8 mouse cellular contexts compared by ENCODE assay signal in the genomic region with DNA sequence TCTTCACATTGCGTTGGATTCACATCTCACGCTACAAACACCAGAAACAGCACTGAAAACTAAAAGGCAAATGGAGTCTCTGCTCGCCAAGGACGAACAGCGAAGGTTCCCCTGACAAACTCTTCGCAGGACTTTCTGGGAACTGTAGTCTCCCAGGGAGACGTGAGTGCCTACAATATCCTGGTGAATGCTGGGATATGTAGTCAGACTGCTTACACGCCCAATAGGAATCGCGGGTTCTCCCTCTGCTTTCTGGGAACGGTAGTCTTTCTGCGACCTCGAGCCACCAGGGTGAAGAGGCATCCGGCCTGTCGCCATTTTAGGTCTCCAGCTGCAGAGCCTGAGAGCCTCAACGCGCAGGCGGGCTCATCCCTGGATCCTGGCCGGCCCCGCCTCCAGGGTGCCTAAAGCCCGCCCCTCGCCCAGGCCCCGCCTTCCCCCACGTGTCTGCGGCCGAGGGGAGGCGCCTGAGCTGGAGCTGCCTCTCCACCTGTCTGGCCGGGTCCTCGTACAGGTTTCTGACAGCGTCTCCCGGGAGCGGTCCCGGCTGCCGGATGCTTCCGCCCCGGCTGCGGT. TPM values are rescaled to one million over a fixed set of nuclear protein-coding genes. Genes with fewer than 3 reads are reported as not detected.
DNase-seq lines count a peak whose midpoint lies in the region; ATAC-seq and TF ChIP-seq lines count a peak whose summit lies in the region.
"Not testable (repeated sequence)": the region's sequence is repeated elsewhere in the genome, so short reads cannot be mapped to it uniquely, and the experiment has no call there.

A gene (plus strand): TSS at position 202 of the 576 bp plus-strand sequence.

- peak; percentile 98 for DNase-seq in CD4-positive helper T cell, adult 2 months (ENCODE audit: low read depth, low spot score)
- DNase-seq in brain, embryonic 18.5 days (ENCODE audit: low read depth, low spot score) = peak; percentile 95
- peak; percentile 99 for DNase-seq in kidney, postnatal 0 days (ENCODE audit: low spot score)
- peak; percentile 88 for DNase-seq in liver, embryonic 11.5 days (ENCODE audit: low spot score)
- peak; percentile 97 for DNase-seq in naive thymus-derived CD4-positive, alpha-beta T cell, adult 2 months (ENCODE audit: low read depth)

- not testable (repeated sequence) for H3K4me1 ChIP-seq in heart, embryonic 12.5 days (replicated peaks); kidney, postnatal 0 days (replicated peaks; ENCODE audit: insufficient read depth, low read length); liver, embryonic 11.5 days (replicated peaks; ENCODE audit: control insufficient read depth, insufficient read depth, low read length); stomach, embryonic 14.5 days (ENCODE audit: control insufficient read depth, insufficient read depth, low read length)

- peak within 1 kb of the TSS; percentile 82 for H3K9ac ChIP-seq in heart, embryonic 12.5 days
- H3K9ac ChIP-seq in kidney, postnatal 0 days (ENCODE audit: low read depth, low read length) = peak within 1 kb of the TSS; percentile 57
- H3K9ac ChIP-seq in liver, embryonic 11.5 days (ENCODE audit: low read depth, low read length) = peak within 1 kb of the TSS; percentile 70
- H3K9ac ChIP-seq in stomach, embryonic 14.5 days (replicated peaks; ENCODE audit: low read depth, low read length) = peak within 1 kb of the TSS; percentile 22; the same call in 1 of the 2 replicates

- peak within 1 kb of the TSS; percentile 91 for H3K4me2 ChIP-seq in heart, embryonic 12.5 days
- peak within 1 kb of the TSS; percentile 68 for H3K4me2 ChIP-seq in kidney, postnatal 0 days (ENCODE audit: low read length)
- peak within 1 kb of the TSS; percentile 88 for H3K4me2 ChIP-seq in liver, embryonic 11.5 days
- H3K4me2 ChIP-seq in stomach, embryonic 14.5 days (replicated peaks; ENCODE audit: low read depth, low read length) = peak within 1 kb of the TSS; percentile 49

- H3K4me3 ChIP-seq in heart, embryonic 12.5 days = peak within 1 kb of the TSS; percentile 82
- H3K4me3 ChIP-seq in kidney, postnatal 0 days (replicated peaks; ENCODE audit: low read depth, low read length) = peak within 1 kb of the TSS; percentile 58
- peak within 1 kb of the TSS; percentile 67 for H3K4me3 ChIP-seq in liver, embryonic 11.5 days (ENCODE audit: low read depth, low read length)
- H3K4me3 ChIP-seq in stomach, embryonic 14.5 days (ENCODE audit: low read depth, low read length) = peak within 1 kb of the TSS; percentile 46

- TF ChIP-seq CTCF in kidney, postnatal 0 days (IDR thresholded peaks at IDR 0.05; ENCODE audit: low read depth) = not testable (repeated sequence)

- H3K9me3 ChIP-seq in heart, embryonic 12.5 days (replicated peaks); kidney, postnatal 0 days (replicated peaks; ENCODE audit: low read length); liver, embryonic 11.5 days (ENCODE audit: control insufficient read depth, low read length); stomach, embryonic 14.5 days (ENCODE audit: control insufficient read depth, low read depth, low read length): not testable (repeated sequence)

- not testable (repeated sequence) for H3K27me3 ChIP-seq in heart, embryonic 12.5 days (replicated peaks); kidney, postnatal 0 days (ENCODE audit: insufficient read depth, low read length); liver, embryonic 11.5 days (replicated peaks; ENCODE audit: control insufficient read depth, insufficient read depth, low read length); stomach, embryonic 14.5 days (ENCODE audit: control insufficient read depth, insufficient read depth, low read length)

- not testable (repeated sequence) for H3K36me3 ChIP-seq in heart, embryonic 12.5 days; kidney, postnatal 0 days (ENCODE audit: insufficient read depth, low read length); liver, embryonic 11.5 days (ENCODE audit: control insufficient read depth, insufficient read depth, low read length); stomach, embryonic 14.5 days (ENCODE audit: control insufficient read depth, insufficient read depth, low read length)

- under 1% methylated on average over 37 of the region's 37 CpGs for WGBS in heart, embryonic 12.5 days
- under 1% methylated on average over 34 of the region's 37 CpGs for WGBS in kidney, postnatal 0 days
- under 1% methylated on average over 37 of the region's 37 CpGs for WGBS in liver, embryonic 11.5 days
- WGBS in stomach, embryonic 14.5 days = under 1% methylated on average over 32 of the region's 37 CpGs

- peak; percentile 97 for ATAC-seq in erythroid progenitor cell, adult 5-6 weeks (replicated peaks; ENCODE audit: low FRiP score, poor library complexity, severe bottlenecking)
- ATAC-seq in heart, embryonic 12.5 days (ENCODE audit: insufficient number of reproducible peaks, low FRiP score) = peak; percentile 99
- peak; percentile 99 for ATAC-seq in kidney, postnatal 0 days (replicated peaks; ENCODE audit: low FRiP score, low read depth)
- peak; percentile 98 for ATAC-seq in liver, embryonic 11.5 days (replicated peaks; ENCODE audit: low FRiP score)
- peak; percentile 99 for ATAC-seq in stomach, embryonic 14.5 days (ENCODE audit: insufficient number of reproducible peaks, insufficient read depth, low FRiP score, low read depth)

- peak within 1 kb of the TSS; percentile 87 for H3K27ac ChIP-seq in heart, embryonic 12.5 days (ENCODE audit: poor library complexity, severe bottlenecking)
- H3K27ac ChIP-seq in kidney, postnatal 0 days = peak within 1 kb of the TSS; percentile 77
- not testable (repeated sequence) for H3K27ac ChIP-seq in liver, embryonic 11.5 days (ENCODE audit: low read depth, low read length)
- H3K27ac ChIP-seq in stomach, embryonic 14.5 days (ENCODE audit: low read length) = 0 out of 2 replicates have a peak within 1 kb of the TSS, but pooled peaks have one; percentile 61

RNA-seq across cellular contexts. Expression of the gene that starts here (rescaled TPM):
- total RNA-seq in erythroid progenitor cell, adult 5-6 weeks (2015; ENCODE audit: low replicate concordance) = 2.5 and 6.8 TPM in 2 replicates
- 1.1 and 1.9 TPM in 2 replicates for total RNA-seq in erythroid progenitor cell, adult 5-6 weeks (2017; ENCODE audit: low replicate concordance)
- polyA plus RNA-seq in heart, embryonic 12.5 days (2016; fragmentation: Nextera tagmentation; extraction: Ambion mirVana) = 29.9 and 30.0 TPM in 2 replicates
- polyA plus RNA-seq in kidney, postnatal 0 days (2015; fragmentation: Nextera tagmentation; extraction: Ambion mirVana) = 24.2 and 25.4 TPM in 2 replicates
- polyA plus RNA-seq in liver, embryonic 11.5 days (2014; fragmentation: Nextera tagmentation; extraction: Ambion mirVana) = 18.6 and 19.5 TPM in 2 replicates
- 27.1 and 29.3 TPM in 2 replicates for polyA plus RNA-seq in stomach, embryonic 14.5 days (2014; fragmentation: Nextera tagmentation; extraction: Ambion mirVana)

Comparison
In these comparisons a context has a peak if more than half of its experiments do, and no peak if none do; other contexts are left out.
1. H3K9ac ChIP-seq: peak in every context shown above with its lines; median percentile 82 in heart, embryonic 12.5 days; 70 in liver, embryonic 11.5 days; 57 in kidney, postnatal 0 days; 22 in stomach, embryonic 14.5 days.